Mouse (Mus musculus) telencephalon, adult 2 months (tissue): ENCODE results near the gene Rbm47.
A peak's percentile ranks its signal among the peaks of the same experiment; 100 is the strongest.

Experiments
- DNase-seq: peaks from one replicate; pipeline ENCODE4 v3.0.0-alpha.2; 2011; ENCODE audit warnings: low read depth, low spot score

The Rbm47 gene

GRCm38 (mm10) chr5:66128948-66129347 lies 44.0 kb downstream of the Rbm47 start:
- DNase-seq = no peak

GRCm38 (mm10) chr5:66125418-66125817 lies 47.5 kb downstream of the Rbm47 start:
- DNase-seq = no peak

GRCm38 (mm10) chr5:66124931-66125330 lies 48.0 kb downstream of the Rbm47 start:
- DNase-seq = no peak

GRCm38 (mm10) chr5:66124089-66124400 lies 48.9 kb downstream of the Rbm47 start:
- no peak for DNase-seq

DNA sequence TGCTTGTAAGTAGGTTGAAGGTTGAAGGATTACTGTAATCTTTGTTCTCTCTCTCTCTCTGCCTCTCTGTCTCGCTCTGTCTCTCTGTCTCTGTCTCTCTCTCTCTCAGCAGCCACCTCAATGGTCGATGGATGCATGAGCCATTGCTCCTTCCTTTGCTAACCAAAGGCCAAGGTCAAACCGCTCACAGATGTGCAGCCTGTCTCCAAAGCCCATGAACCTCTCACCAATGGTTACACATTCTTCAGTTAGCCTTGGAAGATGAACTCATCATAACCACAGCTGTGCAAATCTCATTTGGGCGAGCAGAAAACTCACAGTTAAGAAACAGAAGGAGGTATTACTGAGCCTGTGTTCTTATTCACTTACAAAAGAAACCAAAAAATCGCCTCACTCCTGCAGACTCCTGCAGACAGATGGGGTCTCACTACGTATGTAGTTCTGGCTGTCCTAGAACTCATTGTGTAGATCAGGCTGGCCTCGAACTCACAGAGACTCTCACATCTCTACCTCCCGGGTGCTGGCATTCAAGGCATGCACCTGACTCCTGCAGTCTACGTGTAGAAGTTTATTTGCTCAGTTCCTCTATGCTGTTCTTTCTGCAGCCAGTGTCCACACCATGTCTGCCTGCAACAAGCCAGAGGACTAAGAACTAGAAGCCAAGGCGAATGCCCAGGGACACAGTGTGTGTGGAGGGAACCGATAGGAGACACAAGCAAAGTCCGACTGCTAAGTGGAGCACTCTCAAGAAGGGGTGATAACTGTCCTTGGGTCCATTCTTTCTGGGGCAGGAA lies 49.4 kb downstream of the Rbm47 start:
- no peak for DNase-seq

- no peak for DNase-seq
These were observed 51.7 kb downstream of the Rbm47 start for GRCm38 (mm10) chr5:66121255-66121654.

GRCm38 (mm10) chr5:66114751-66115150 lies 58.2 kb downstream of the Rbm47 start:
- DNase-seq = no peak

GRCm38 (mm10) chr5:66114208-66114607 lies 58.7 kb downstream of the Rbm47 start:
- DNase-seq = no peak

GRCm38 (mm10) chr5:66112059-66112458 lies 60.9 kb downstream of the Rbm47 start:
- peak; percentile 42 for DNase-seq

- no peak for DNase-seq
These were observed 66.5 kb downstream of the Rbm47 start for GRCm38 (mm10) chr5:66106372-66106771.

- DNase-seq = no peak
These were observed 67.0 kb downstream of the Rbm47 start for GRCm38 (mm10) chr5:66105946-66106345.

- no peak for DNase-seq
These were observed 67.6 kb downstream of the Rbm47 start for GRCm38 (mm10) chr5:66105366-66105765.

- no peak for DNase-seq
These were observed 69.5 kb downstream of the Rbm47 start for GRCm38 (mm10) chr5:66103386-66103785.

DNA sequence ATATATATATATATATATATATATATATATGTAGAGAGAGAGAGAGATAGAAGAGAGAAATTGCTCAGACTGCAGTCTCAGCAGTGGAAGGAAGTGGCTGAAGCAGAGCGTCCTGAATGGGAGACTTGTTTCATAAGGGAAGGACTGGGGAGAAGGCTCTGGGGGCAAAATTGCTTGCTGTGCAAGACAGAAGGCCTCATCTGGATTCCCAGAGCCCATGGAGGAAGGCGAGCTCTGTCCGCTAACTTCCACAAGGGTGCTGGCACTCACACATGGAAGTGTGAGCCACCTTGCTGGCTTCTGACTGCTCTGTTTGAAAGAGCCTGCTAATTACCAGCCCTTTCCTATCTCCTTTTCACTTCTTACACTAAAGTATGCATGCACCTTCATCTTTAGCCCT lies 70.1 kb downstream of the Rbm47 start:
- no peak for DNase-seq

DNA sequence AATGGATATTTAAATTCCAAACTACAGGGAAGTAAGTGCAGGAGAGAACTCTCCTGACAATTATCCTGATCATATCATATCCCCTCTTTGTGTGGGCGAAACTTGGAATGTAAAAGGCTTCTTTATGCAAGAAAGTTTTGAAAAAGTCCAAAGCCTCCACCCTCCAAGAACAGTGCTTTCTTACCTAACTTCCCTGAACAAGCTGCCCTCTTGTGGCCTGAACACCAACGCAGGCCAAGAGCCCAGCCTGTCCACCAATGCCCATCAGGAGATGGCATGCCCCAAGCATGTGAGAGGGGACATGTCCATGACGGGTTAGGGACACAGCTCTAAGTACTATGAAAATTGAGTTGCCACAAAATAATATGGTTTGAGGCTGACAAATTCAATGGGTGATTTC lies 71.3 kb downstream of the Rbm47 start:
- no peak for DNase-seq

GRCm38 (mm10) chr5:66100322-66100721 lies 72.6 kb downstream of the Rbm47 start:
- no peak for DNase-seq

DNA sequence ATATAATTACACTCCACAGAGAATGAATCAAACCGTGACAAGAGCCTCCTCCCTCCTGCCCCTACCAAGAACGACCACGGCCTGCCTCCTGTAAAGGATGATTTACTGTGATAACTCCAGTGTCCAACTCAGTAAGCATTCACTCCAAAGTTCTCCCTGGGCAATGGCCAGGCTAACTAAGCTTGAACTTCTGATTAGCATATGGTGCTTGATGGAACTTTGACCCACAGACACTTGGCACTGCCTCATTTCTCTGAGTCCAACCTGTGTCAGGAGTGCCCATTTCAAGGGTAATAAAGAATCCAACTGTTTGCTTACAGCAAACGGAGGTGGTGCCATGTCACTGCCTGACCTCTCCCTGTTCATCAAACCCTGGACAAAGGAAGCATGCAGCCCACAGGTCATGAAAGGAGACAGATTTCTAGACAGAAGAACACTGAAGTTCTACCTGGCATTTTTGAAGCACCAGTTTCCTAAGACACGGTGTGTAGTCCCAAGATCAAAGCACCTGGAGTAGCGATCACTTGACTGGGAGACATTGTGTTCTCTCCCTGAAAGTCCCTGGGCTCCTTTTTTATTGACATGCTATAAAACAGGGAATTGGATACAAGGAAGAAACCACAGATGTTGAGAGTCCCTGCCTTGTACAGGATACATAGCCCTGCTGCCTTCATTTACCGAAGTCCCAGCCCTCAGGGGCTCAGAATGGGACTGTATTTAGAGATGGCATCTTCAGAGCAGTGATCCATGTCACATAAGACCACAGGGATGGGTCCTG lies 74.6 kb downstream of the Rbm47 start:
- no peak for DNase-seq

GRCm38 (mm10) chr5:66096081-66096480 lies 76.8 kb downstream of the Rbm47 start:
- no peak for DNase-seq

DNA sequence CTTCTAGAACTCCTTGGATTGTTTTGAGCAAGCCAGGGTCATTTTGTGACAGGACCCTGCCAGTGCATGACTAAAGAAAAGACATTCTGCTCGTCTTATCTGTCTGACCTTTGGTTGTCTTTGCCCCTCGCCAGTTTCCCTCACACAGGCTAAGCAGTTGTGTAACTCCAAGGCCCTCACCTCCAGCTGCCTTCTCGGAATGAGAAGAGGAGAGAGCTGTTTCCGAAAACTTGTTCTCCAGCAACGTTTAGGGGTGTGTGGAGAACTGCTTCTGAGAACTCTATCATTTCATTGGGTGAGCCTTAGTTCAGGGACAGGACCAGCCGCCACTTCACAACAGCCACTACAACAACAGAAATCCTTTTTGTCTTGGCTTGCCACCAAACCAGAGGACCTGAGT lies 77.8 kb downstream of the Rbm47 start:
- no peak for DNase-seq

- no peak for DNase-seq
These were observed 82.9 kb downstream of the Rbm47 start for GRCm38 (mm10) chr5:66090037-66090436.

DNA sequence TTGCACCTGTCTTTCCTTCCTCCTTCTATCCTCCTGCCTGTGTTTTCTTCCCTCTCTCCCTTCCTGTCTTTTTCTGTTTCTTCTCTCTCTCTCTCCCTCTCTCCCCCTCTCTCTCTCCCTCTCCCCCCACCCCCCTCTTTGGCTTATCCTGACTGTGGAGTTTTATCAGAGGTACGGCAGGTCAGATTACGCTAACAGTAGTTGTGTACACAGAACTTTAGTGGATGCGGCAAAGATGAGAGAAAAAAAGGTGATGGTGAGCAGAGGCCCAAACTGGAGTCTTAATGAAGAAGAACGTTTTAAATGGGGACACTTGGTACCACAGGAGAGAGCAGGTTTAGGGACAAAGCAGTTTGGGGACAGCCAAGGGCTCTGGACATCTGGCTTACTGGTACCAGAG lies 83.3 kb downstream of the Rbm47 start:
- no peak for DNase-seq

DNA sequence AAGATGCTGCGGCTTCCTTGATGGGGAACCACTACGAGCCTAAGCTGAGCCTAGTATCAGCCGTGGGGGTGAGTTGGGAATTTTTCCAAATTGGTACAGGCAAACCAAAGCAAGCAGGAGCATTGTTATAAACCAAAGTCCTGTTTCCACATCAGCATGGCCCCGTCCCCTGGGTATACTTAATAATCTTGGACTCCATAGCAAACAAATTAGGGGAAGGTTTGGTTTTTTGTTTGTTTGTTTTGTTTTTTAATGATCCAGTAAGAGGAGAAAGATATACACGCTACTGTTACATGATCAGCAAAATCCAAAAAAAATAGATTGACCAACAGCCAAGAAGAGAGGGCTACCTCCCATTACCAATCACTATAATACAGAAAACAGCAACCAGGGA lies 84.0 kb downstream of the Rbm47 start:
- DNase-seq = no peak

GRCm38 (mm10) chr5:66088247-66088901 lies 84.5 kb downstream of the Rbm47 start:
- no peak for DNase-seq
